Mouse (Mus musculus): ENCODE results near the gene Eloa. TPM values are rescaled to one million over a fixed set of nuclear protein-coding genes. Genes with fewer than 3 reads are reported as not detected.
A peak's percentile ranks its signal among the peaks of the same experiment; 100 is the strongest.

Gene Eloa
- total RNA-seq, 2 experiments from 2014 or later: 25.7 to 26.8 TPM

- intact Hi-C loops (cut with DNase I): no loop called here
- Histone ChIP-seq H3K27ac (no peak overlapping the region), H3K4me3 (no peak overlapping the region)
- DNase-seq (ENCODE audit: extremely low spot score in 1 of 2, low spot score in 2 of 2): no peak
- no peak for TF ChIP-seq CTCF (IDR thresholded peaks at IDR 0.05)
Observed at GRCm38 (mm10) chr4:135976146-135976545, 45.4 kb downstream of the Eloa start.

- no peak for TF ChIP-seq CTCF (IDR thresholded peaks at IDR 0.05)
- peak overlapping the region; percentile 96 for H3K27ac ChIP-seq
- intact Hi-C loops (cut with DNase I): loop anchor here (1.0 to 5.0 kb wide), 2 partner anchors 10 to 79 kb away; partner anchors contain the start of genes Gale and Rpl11
Observed at GRCm38 (mm10) chr4:135972911-135973811, 48.4 kb downstream of the Eloa start.

DNA sequence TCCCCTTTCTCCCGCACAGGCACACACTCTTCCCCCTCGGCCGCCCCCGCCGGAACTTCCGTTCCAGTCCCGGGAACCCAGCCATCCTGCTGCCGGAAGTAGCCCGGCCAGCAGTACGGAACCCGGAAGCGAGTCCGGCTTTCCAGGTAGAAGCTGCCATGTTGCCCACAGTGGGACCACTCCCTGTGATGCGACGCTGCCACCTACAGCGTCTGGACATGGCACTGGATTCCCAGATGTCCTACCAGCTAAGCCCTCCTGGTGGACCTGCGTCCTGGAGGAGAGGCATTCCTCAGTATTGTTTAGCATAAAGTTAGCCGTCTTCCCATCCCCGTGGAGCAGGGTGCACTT is 49.0 kb downstream of the Eloa start, which contains the start of gene Lypla2:
Gene Lypla2, minus strand, starts transcription at position 71 of the 351 bp plus-strand sequence.
- peak; percentile 88 to 92 for DNase-seq (ENCODE audit: extremely low spot score in 1 of 2, low spot score in 2 of 2)
- H3K4me3 ChIP-seq: peak within 1 kb of the TSS; percentile 94
- TF ChIP-seq CTCF (IDR thresholded peaks at IDR 0.05): no peak; the same call in 1 of the 2 replicates
- intact Hi-C loops (cut with DNase I): loop anchor here (1.0 to 5.0 kb wide), 2 partner anchors 9 to 80 kb away; partner anchors contain the start of genes Gale and Rpl11
- peak within 1 kb of the TSS; percentile 96 for H3K27ac ChIP-seq

More at GRCm38 (mm10) chr4:135972911-135973811, 48.4 kb downstream of the Eloa start:
- peak overlapping the region; percentile 94 for H3K4me3 ChIP-seq
- no peak for DNase-seq (ENCODE audit: extremely low spot score in 1 of 2, low spot score in 2 of 2)

DNA sequence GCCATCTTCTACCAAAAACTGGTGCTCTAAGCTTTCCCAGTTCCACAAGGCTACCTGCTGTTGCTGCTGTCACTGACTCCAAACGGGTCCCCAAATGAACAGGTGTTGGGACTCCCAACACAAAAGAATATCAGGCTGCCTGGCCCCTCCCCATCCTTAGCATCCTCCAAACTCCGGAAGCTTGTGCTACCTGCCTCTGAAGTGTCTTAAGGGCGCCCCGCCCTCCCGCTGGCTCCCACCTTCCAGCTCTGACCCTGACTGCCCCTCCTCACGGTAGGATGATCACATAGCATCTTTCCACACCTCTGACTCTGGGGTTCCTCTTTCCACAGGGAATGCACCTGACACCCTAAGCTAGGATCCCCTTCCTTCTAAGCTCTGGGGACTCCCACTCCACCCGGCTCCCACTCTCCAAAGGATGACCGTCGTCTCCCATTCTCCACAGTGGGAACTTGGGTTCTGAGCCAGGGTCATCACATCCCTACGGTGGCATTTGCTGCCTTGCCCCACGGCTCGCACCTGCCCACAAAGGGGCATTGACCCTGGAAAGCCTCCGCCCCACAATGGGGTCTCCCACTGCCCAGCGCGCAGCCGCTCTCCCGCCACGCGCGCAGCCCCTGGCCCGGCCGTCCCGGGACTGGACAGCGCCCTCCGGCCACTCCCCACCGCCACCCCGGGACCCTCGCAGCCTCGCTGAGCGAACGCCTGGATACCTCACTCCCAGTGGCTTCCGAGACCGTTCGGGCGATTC is 49.6 kb downstream of the Eloa start:
- H3K4me3 ChIP-seq: peak overlapping the region; percentile 94
- TF ChIP-seq CTCF (IDR thresholded peaks at IDR 0.05): no peak
- no peak for DNase-seq (ENCODE audit: extremely low spot score in 1 of 2, low spot score in 2 of 2)
- peak overlapping the region; percentile 96 for H3K27ac ChIP-seq
- intact Hi-C loops (cut with DNase I): loop anchor here (1.0 to 5.0 kb wide), 2 partner anchors 9 to 80 kb away; partner anchors contain the start of genes Gale and Rpl11

DNA sequence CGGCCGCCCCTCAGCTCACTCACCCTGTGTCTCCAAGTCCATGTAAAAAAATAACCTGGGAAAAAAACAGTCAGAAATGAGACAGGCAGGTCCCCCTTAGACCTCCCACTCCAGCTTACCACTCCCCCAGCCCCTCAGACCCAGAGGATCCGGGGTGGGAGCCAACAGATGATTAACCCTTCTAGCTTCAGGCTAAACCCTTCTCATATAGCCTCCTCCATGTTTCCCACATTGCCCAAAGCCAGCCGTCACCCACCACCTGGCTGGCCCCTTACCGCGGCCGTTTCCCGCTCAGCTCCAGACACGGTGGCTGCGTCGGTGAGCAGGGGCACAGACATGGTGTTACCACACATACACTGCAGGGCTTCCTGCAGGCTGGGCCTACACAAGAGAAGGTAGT is 51.0 kb downstream of the Eloa start:
- TF ChIP-seq CTCF (IDR thresholded peaks at IDR 0.05): no peak
- Histone ChIP-seq H3K4me3 (no peak overlapping the region), H3K27ac (no peak overlapping the region)
- intact Hi-C loops (cut with DNase I): loop anchor here (5.0 kb wide), 1 partner anchor 82 kb away; the partner anchor contains the start of gene Rpl11
- no peak for DNase-seq (ENCODE audit: extremely low spot score in 1 of 2, low spot score in 2 of 2)

- intact Hi-C loops (cut with DNase I): no loop called here
- no peak overlapping the region for H3K27ac ChIP-seq
- no peak for DNase-seq (ENCODE audit: extremely low spot score in 1 of 2, low spot score in 2 of 2)
- H3K4me3 ChIP-seq: no peak overlapping the region
- no peak for TF ChIP-seq CTCF (IDR thresholded peaks at IDR 0.05)
Observed at GRCm38 (mm10) chr4:135969070-135969750, 52.4 kb downstream of the Eloa start.

DNA sequence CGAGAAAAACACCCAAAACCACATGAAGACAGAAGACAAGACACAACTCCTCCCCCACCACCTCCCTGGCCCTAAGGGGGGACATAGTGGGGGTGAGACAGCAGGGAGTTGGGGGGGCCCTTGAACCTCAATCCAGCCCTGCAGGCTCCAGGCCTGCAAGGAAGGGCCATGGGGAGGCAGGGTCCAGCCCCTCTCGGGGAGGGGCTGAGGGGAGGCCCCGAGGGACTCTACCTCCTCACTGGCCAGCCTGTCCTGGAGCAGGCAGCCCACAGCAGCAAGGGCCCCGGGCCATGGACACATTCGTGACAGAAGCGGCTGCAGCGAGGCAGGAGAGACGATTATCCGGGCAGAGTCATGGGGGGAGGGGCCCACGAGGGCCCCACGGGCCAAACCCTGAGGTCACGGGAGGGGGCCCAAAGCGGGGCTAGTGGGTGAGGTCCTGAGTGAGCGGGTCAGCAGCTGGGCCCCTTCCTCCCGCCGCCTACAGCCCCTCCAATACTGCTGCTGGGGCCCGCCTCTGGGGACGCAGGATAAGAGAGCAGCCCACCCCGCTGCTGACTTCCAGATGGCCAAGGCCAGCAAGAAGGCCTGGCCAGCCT is 53.2 kb downstream of the Eloa start:
- TF ChIP-seq CTCF (IDR thresholded peaks at IDR 0.05): no peak
- no peak overlapping the region for H3K4me3 ChIP-seq
- intact Hi-C loops (cut with DNase I): no loop called here
- no peak overlapping the region for H3K27ac ChIP-seq
- DNase-seq (ENCODE audit: extremely low spot score in 1 of 2, low spot score in 2 of 2): no peak

DNA sequence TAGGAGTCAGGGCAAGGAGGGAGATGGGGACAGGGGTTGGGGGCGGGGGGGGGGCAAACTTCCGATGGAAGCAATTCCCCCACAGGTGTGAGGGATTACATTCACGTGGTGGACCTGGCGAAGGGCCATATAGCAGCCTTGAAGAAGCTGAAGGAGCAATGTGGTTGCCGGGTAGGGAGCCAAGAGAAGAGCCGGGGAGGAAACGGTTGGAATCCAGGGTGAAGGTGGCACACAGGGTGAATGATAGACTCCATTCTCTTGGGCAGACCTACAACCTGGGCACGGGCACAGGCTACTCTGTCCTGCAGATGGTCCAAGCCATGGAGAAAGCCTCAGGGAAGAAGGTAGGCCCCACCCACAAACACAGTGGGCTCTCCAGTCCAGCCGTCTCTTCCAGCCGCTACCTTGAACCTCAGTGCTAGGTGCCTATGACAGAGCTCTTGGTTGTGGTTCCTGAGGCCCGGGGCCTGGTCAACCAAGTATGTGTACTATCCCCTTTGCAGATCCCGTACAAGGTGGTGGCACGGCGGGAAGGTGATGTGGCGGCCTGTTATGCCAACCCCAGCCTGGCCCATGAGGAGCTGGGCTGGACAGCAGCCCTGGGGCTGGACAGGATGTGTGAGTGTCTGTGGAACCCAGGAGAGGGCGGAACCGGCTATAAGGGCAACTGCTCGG is 54.3 kb downstream of the Eloa start:
- H3K27ac ChIP-seq: no peak overlapping the region
- no peak for TF ChIP-seq CTCF (IDR thresholded peaks at IDR 0.05)
- intact Hi-C loops (cut with DNase I): no loop called here
- no peak for DNase-seq (ENCODE audit: extremely low spot score in 1 of 2, low spot score in 2 of 2)
- no peak overlapping the region for H3K4me3 ChIP-seq

DNA sequence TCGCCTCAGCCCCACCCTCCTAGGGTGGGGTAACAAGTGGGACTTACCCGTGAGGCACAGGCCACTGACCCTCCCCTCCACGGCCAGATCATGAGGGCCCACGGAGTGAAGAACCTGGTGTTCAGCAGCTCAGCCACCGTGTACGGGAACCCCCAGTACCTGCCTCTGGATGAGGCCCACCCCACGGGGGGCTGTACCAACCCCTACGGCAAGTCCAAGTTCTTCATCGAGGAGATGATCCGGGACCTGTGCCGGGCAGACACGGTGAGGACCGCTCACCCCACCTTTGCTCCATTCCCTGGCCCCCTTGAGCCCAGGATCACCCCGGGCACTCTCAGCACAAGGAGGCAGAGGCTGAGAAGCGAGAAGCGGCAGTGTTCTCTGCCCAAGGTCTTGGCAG is 55.3 kb downstream of the Eloa start:
- no peak for DNase-seq (ENCODE audit: extremely low spot score in 1 of 2, low spot score in 2 of 2)
- H3K4me3 ChIP-seq: no peak overlapping the region
- intact Hi-C loops (cut with DNase I): no loop called here
- TF ChIP-seq CTCF (IDR thresholded peaks at IDR 0.05): no peak
- H3K27ac ChIP-seq: no peak overlapping the region

GRCm38 (mm10) chr4:135965113-135965512 is 56.5 kb downstream of the Eloa start:
- intact Hi-C loops (cut with DNase I): no loop called here
- Histone ChIP-seq H3K27ac (no peak overlapping the region), H3K4me3 (no peak overlapping the region)
- no peak for TF ChIP-seq CTCF (IDR thresholded peaks at IDR 0.05)
- DNase-seq (ENCODE audit: extremely low spot score in 1 of 2, low spot score in 2 of 2): no peak

DNA sequence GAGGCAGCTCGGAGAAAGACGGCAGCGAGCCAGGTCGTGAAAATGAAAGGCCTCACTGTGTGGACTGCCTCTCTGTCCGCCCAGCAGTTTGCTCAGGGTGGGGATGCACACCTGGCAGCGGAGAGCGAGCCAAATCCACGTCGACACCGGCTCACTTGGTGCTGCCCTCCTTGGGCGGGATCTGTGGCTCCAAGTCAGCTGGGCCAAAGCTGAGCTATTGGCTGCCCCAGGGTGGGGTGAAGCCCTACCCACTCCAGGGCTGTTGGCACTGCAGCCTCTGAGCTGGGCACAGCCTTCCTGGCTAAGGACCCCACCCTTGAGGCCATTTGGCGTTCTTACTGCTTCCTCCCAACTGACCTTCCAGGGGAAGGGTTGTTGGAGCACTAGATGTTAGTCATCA is 57.1 kb downstream of the Eloa start:
- intact Hi-C loops (cut with DNase I): no loop called here
- no peak for TF ChIP-seq CTCF (IDR thresholded peaks at IDR 0.05)
- peak overlapping the region; percentile 59 for H3K4me3 ChIP-seq
- peak; percentile 48 to 50 for DNase-seq (ENCODE audit: extremely low spot score in 1 of 2, low spot score in 2 of 2)
- H3K27ac ChIP-seq: peak overlapping the region; percentile 99
